13 mouse cellular contexts compared by ENCODE assay signal in the genomic region with DNA sequence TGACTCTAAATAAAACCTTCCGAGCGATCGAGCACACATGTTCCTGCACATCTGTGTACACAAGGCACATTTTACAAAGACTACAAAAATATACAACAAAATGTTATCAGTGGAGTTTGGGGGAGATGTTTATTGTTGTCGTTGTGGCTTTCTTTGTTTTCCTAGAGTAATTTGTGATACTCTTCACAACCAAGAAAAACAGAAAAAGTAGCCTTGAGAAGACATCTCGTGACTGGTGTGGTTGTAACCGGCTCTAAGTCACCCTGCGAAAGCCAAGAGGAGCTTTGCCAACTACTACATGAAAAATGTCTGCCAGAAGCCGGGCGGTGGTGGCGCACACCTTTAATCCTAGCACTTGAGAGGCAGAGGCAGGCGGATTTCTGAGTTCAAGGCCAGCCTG. TPM values are rescaled to one million over a fixed set of nuclear protein-coding genes. Genes with fewer than 3 reads are reported as not detected.
A peak's percentile ranks its signal among the peaks of the same experiment; 100 is the strongest.
DNase-seq lines count a peak whose midpoint lies in the region; ATAC-seq and TF ChIP-seq lines count a peak whose summit lies in the region.
"Had no signal": no experiment of that assay in that cellular context is flagged by ENCODE, and none has a peak within 500 bp of the region (broad histone marks: within the 10 kb centered on the region; RNA-seq: fewer than 3 reads in every experiment).

No protein-coding gene starts in this region.

- peaks cover 89% of the 10 kb centered on the region for H3K79me2 ChIP-seq in macrophage (ENCODE audit: inconsistent target)

- H3K36me3 ChIP-seq in heart, embryonic 16.5 days (ENCODE audit: control insufficient read depth, insufficient read depth), result no peaks in the 10 kb centered on the region
- no peaks in the 10 kb centered on the region for H3K36me3 ChIP-seq in lung, embryonic 14.5 days (ENCODE audit: insufficient read depth)
- H3K36me3 ChIP-seq in macrophage (ENCODE audit: inconsistent target), result no peaks in the 10 kb centered on the region

- H3K27me3 ChIP-seq in heart, embryonic 16.5 days (ENCODE audit: control insufficient read depth, insufficient read depth, low read length), result no peaks in the 10 kb centered on the region
- no peaks in the 10 kb centered on the region for H3K27me3 ChIP-seq in lung, embryonic 14.5 days (ENCODE audit: insufficient read depth, low read length)

- DNase-seq in heart, postnatal 4 days, result no peak
- DNase-seq in lung, embryonic 14.5 days, result no peak
- no peak for DNase-seq in lung, postnatal 25 days (ENCODE audit: low spot score)
- DNase-seq: cerebellum, postnatal 14 days; forebrain, postnatal 0 days; gastrocnemius, postnatal 36 days; liver; right cerebral cortex, postnatal 4 days; thymus, postnatal 36 days had no signal

- 69% methylated on average over 11 of the region's 11 CpGs for WGBS in heart, embryonic 16.5 days
- 57% methylated on average over 11 of the region's 11 CpGs for WGBS in lung, embryonic 14.5 days
- WGBS in macrophage (ENCODE audit: missing documents), result 91% methylated on average over 11 of the region's 11 CpGs

- peaks cover 3% of the 10 kb centered on the region; the same call in 1 of the 2 replicates for H3K4me1 ChIP-seq in heart, embryonic 16.5 days (ENCODE audit: control insufficient read depth, insufficient read depth, low read length)
- H3K4me1 ChIP-seq in lung, embryonic 14.5 days (ENCODE audit: insufficient read depth), result peaks cover 5% of the 10 kb centered on the region
- peaks cover 30% of the 10 kb centered on the region for H3K4me1 ChIP-seq in bone marrow macrophage, adult 2 months (ENCODE audit: control insufficient read depth, insufficient read depth, low read length)

- no peaks in the 10 kb centered on the region for H3K9me3 ChIP-seq in heart, embryonic 16.5 days (replicated peaks; ENCODE audit: control insufficient read depth, low read length)
- no peaks in the 10 kb centered on the region for H3K9me3 ChIP-seq in lung, embryonic 14.5 days (ENCODE audit: low read depth, low read length)

- no peak for TF ChIP-seq POLR2A in bone marrow macrophage, adult 2 months (IDR thresholded peaks at IDR 0.05; ENCODE audit: borderline replicate concordance, low read depth, low read length)

- H3K4me3 ChIP-seq in heart, embryonic 16.5 days (ENCODE audit: low read length), result peak overlapping the region; percentile 18; the same call in 1 of the 2 replicates
- peak overlapping the region; percentile 78 for H3K4me3 ChIP-seq in lung, embryonic 14.5 days (ENCODE audit: low read depth, low read length)
- peak overlapping the region; percentile 23; the same call in 1 of the 2 replicates for H3K4me3 ChIP-seq in bone marrow macrophage, adult 2 months (ENCODE audit: insufficient read depth, low read length)
- no peak overlapping the region for H3K4me3 ChIP-seq in macrophage (ENCODE audit: inconsistent target)

- peak overlapping the region; percentile 46 for H3K27ac ChIP-seq in heart, embryonic 16.5 days (ENCODE audit: low read length)
- H3K27ac ChIP-seq in lung, embryonic 14.5 days (ENCODE audit: low read depth), result no peak overlapping the region; the same call in none of the 2 replicates
- H3K27ac ChIP-seq in bone marrow macrophage, adult 2 months (ENCODE audit: insufficient read depth, low read depth, low read length), result peak overlapping the region; percentile 42
- peak overlapping the region; percentile 41 for H3K27ac ChIP-seq in macrophage

- peak overlapping the region; percentile 18; the same call in 1 of the 2 replicates for H3K9ac ChIP-seq in heart, embryonic 16.5 days (ENCODE audit: low read length)
- peak overlapping the region; percentile 29 for H3K9ac ChIP-seq in lung, embryonic 14.5 days
- H3K9ac ChIP-seq: forebrain, postnatal 0 days had no signal

- no peak for TF ChIP-seq CTCF in lung, embryonic 14.5 days (IDR thresholded peaks at IDR 0.05; ENCODE audit: low read depth)
- no peak for TF ChIP-seq CTCF in bone marrow macrophage, adult 2 months (IDR thresholded peaks at IDR 0.05; ENCODE audit: low read depth, low read length)

- no peak for ATAC-seq in heart, embryonic 16.5 days (replicated peaks; ENCODE audit: extremely low read depth, insufficient read depth, low FRiP score)
- ATAC-seq in lung, embryonic 14.5 days (ENCODE audit: insufficient read depth), result no peak
- ATAC-seq in megakaryocyte-erythroid progenitor cell, adult 5-6 weeks (replicated peaks; ENCODE audit: low FRiP score, low TSS enrichment, poor library complexity, severe bottlenecking), result no peak
- ATAC-seq: forebrain, postnatal 0 days had no signal

- peak overlapping the region; percentile 45 for H3K4me2 ChIP-seq in heart, embryonic 16.5 days (ENCODE audit: low read depth, low read length)
- peak overlapping the region; percentile 87 for H3K4me2 ChIP-seq in lung, embryonic 14.5 days

RNA-seq across cellular contexts. Expression of gene Elk3, which starts 4.6 kb away (rescaled TPM):
- 29.3 and 34.2 TPM in 2 replicates for polyA plus RNA-seq in heart, embryonic 16.5 days (2015; fragmentation: Nextera tagmentation; extraction: Ambion mirVana)
- total RNA-seq in heart, postnatal 4 days (2021), result 100 to 1,000 TPM; 102 to 103 TPM
- 55.3 and 57.7 TPM in 2 replicates for polyA plus RNA-seq in lung, embryonic 14.5 days (2014; fragmentation: Nextera tagmentation; extraction: Ambion mirVana)
- polyA plus RNA-seq in bone marrow macrophage, adult 2 months (2012; ENCODE audit: insufficient read depth, insufficient read length, missing spikeins), result 57.2 and 65.1 TPM in 2 replicates
- 100 to 1,000 TPM in 2 of 26 experiments, 10 to 100 TPM in 23, 1 to 10 TPM in 1; 9.0 to 119 (median 25.1) TPM for total RNA-seq in macrophage (2018; cell fraction: chromatin; rRNA removed)
- total RNA-seq in macrophage (2018; cell fraction: cytosol; rRNA removed), result 10 to 100 TPM; 23.0 to 41.3 (median 26.4) TPM
- total RNA-seq in macrophage (2018; cell fraction: nucleus; rRNA removed), result 10 to 100 TPM; 13.1 to 60.4 (median 22.7) TPM
- polyA plus RNA-seq in macrophage (2018), result 22.5 to 61.1 TPM (median 23.9 TPM) in 3 replicates
- 8.7 and 8.9 TPM in 2 replicates for total RNA-seq in megakaryocyte-erythroid progenitor cell, adult 5-6 weeks (2014; fragmentation: Nextera tagmentation)
- total RNA-seq in megakaryocyte-erythroid progenitor cell, adult 5-6 weeks (2017), result 6.8 and 7.2 TPM in 2 replicates
